Mouse (Mus musculus) E14TG2a.4 (cell line): ENCODE measurements around the gene Sntg2.

ENCODE experiments used
- CTCF ChIP-seq: conservative IDR thresholded peaks from 2 replicates; pipeline ENCODE4 v1.5.1; 2014; ENCODE audit warnings: low read length
- NANOG ChIP-seq: IDR thresholded peaks from 2 replicates; pipeline ENCODE4 v1.6.1; 2014; ENCODE audit warnings: borderline replicate concordance, low read length, mixed read lengths
- POU5F1 ChIP-seq: IDR thresholded peaks from 2 replicates; pipeline ENCODE4 v1.6.1; 2014; ENCODE audit warnings: low read length, borderline replicate concordance

DNA sequence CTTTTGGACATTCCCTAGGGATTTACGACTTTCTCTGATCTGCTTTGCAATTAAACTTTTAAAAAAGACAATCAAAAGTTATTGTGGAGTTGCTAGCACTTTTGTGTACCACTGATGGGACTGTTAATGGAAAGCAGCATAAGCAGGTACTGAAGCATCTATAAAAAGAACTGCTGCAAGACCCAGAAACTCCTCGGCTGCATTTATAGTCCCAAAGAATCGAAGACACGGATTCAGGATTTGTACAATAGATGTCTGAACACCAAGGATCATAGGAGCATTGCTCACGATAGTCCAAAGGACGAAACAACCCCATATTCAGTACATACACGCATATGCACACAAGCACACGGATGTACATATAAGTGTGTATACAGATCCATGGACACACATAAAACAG lies 213.4 kb downstream of the Sntg2 start:
- TF ChIP-seq POU5F1 (no peak), CTCF (no peak), NANOG (no peak)
